Mouse (Mus musculus): ENCODE results near the gene Pgpep1l.

DNA sequence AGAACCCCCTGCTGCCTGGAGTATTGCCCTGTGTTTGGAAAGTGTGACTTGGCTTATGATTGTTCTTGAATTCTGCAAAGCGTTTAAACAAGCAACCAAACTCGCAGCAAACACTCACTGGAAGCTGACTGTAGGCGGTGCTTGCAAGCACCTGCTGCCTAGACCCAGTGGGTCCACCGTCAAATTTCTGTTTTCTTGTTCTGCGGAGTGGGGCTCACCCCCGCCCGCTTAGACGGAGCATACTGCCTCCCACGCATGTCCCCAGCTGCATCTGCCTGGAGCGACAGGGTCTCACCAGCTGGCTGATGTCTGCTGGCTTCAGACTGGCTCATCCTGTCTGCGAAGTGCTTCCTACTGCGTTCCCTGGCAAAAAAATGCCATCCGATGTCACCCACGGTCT lies 498 bp upstream of the Pgpep1l start:
- TF ChIP-seq CTCF (IDR thresholded peaks at IDR 0.05; ENCODE audit: low read depth, low read length), result no peak
- TF ChIP-seq POLR2A (IDR thresholded peaks at IDR 0.05; ENCODE audit: borderline replicate concordance, low read depth, low read length), result no peak

Data from bone marrow macrophage, adult 2 months (primary cell).